Mouse (Mus musculus): Measurements from ENCODE around the gene Gm14443. TPM values are rescaled to one million over a fixed set of nuclear protein-coding genes. Genes with fewer than 3 reads are reported as not detected.

Gene Gm14443
- 0.06 and 0.08 TPM in 2 replicates for polyA plus RNA-seq (2012; rRNA removed)

DNA sequence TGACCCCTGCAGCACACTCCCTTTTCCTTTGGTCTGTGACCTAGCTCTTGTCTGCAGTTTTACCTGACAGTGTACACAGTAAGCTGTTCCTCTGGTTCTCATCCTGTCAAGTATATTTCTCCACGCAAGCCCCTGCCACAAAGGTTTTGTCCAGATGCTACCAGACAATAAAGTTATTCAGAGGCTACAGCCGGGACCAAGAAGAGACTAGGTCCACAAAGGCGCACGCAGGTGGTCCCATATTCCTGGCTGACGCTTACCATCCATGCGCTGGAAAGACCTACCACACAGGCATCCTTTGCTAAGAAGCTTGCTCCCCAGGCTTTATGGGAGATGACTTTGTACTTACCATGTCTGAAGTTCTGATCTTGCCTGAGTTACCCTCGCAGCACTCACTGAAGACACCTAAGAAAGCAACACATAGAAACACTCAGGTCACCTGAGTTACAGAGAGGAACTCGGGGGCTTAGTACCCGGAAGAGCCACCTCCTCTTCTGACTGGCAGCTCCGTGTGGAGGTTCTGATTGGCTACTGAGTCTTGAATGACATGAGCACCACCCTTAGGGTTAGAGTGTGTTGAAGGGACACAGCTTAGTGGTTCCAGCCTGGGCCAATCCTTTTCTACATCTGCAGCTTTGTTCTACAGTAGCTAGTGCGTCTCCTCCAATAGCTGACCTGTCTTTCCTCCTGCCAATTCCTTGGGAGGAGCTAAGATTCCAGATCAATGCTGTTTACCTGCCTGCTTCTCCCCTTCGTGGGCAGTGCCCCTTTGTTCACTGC, at the start of gene Gm14443:
Gene Gm14443, minus strand, starts transcription at position 471 of the 780 bp plus-strand sequence.

DNA sequence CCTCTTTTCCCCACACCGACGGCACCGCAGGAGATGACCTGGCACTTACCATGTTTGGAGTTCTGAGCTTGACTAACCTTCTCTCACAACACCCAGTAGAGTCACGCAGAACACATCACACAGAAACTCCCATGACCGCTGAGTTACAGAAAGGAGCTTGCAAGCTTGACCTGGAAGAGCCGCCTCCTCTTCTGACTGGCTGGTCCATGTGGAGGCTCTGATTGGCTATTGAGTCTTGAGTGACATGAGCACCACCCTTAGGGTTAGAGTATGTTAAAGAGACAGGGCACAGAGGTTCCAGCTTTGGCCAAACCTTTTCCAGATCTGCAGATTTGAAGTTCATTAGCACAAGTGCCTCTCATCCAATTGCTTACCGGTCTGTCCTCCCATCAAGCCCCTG, 31.1 kb upstream of the Gm14443 start, which contains the start of gene Gm14391:
Gene Gm14391, minus strand, starts transcription at position 186 of the 400 bp plus-strand sequence.

GRCm38 (mm10) chr2:175141993-175142295, 33.7 kb downstream of the Gm14443 start, which contains the start of gene Gm14399:
Gene Gm14399 (minus strand): TSS chr2:175142012.

Other genes with a start within 250 kb of the Gm14443 start
- not detected in 2 replicates for gene Gm14444, start 165.6 kb downstream of the Gm14443 start, polyA plus RNA-seq (2012; rRNA removed)
- not detected in 2 replicates for gene Gm14393, start 108.1 kb downstream of the Gm14443 start, polyA plus RNA-seq (2012; rRNA removed)
- gene Gm14399, start 33.9 kb downstream of the Gm14443 start, polyA plus RNA-seq (2012; rRNA removed) = 0.12 and 0.28 TPM in 2 replicates
- 1.9 TPM in 2 replicates for gene Gm14391, start 31.0 kb upstream of the Gm14443 start, polyA plus RNA-seq (2012; rRNA removed)
- not detected in 2 replicates for gene Gm14440, start 99.3 kb upstream of the Gm14443 start, polyA plus RNA-seq (2012; rRNA removed)
- 0.37 and 0.72 TPM in 2 replicates for gene Gm4631, start 162.3 kb upstream of the Gm14443 start, polyA plus RNA-seq (2012; rRNA removed)
- 0.16 and 0.58 TPM in 2 replicates for gene Zfp968, start 196.6 kb upstream of the Gm14443 start, polyA plus RNA-seq (2012; rRNA removed)

Data from colon, adult 2 months (tissue).